Mouse (Mus musculus) R1 (cell line): ENCODE results near the gene Gm45618.
A peak's percentile ranks its signal among the peaks of the same experiment; 100 is the strongest.

Experiments
- DNase-seq: peaks from one replicate; pipeline ENCODE4 v3.0.0-alpha.2; 2018; ENCODE audit warnings: low read depth, low spot score

Gene Gm45618

DNA sequence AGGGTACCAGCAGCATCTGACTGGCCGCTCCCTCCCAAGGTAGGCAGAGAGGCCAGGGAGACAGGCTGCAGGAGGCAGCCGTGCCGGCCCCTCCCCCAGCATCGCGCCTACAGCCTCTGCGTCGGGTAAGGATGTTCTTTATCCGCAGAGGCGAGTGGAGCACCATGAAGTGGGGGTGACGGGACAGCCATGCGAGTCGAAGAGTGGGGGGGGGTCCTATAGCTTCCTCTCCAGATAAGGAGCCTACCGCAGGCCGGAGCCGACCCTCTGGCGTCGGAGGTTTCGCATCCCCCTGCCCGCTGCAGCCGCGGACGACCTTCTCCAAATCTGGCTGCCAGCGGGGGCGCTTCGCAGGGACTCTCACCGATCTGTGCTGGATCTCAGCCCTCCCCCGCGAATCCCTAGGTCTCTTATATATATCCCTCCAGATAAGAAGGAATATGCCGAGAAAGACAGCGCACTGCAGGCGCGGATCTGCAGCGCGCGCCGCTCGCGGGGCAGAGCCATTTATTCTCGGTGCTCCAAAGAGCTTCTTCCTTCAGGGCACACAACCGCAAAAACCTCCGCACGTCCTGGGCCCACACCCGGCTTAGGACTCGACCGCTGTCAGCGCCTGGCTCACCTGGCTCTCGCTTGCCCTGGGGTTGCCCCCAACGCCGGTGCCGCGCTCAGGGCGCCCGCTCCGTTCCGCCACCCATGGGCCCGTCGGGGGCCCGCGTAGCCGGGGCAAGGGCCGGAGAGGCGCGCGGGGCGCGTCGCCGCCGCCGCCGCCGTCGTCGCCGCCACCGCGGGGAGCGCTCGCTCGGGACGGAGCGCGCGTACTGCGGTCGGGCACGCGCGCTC, 26.0 kb downstream of the Gm45618 start:
- peak; percentile 58 for DNase-seq

DNA sequence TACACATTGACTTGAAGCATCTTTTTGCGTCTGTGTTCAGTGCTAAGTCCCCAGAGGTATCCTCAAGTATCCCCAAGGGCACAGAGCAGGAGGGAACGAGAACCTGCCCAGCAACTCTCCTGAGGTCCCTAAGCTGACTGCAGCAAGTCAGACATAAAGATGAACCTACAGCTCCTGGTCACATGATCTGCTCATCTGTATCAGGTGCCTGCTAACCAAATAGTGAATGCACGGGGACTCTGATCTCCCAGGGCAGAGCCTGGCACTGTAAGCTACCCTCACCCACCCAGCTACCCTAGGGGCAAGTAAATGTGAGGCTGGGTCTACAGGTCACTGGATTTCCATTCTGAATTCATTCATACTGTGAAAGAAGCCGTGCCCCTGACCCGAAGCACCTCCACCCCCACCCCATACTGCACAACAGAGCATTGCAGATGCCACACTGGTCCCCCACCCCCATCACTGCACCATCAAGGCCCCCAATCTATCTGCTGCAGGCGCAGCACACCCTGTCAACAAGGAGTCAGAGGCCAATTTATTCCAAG, 26.8 kb downstream of the Gm45618 start:
- no peak for DNase-seq

DNA sequence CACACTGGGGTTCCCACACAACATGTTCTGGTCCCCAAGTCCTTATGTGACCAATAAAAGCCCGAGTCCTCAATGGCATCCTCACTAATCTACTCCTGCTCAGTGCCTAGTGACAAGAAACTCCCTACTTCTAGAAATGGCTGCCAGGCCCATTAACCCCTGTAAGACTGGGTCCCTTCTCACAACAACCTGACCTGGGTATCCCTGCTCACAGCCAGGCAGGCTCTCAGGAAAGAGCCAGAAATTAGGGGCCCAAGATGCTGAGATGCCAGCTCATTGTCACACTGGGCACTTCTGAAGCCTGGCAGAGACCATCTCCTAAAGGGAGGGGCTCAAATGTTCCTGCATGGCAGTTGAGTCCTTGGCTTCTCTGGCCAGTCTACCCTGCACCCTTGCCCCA, 27.5 kb downstream of the Gm45618 start:
- DNase-seq: no peak

DNA sequence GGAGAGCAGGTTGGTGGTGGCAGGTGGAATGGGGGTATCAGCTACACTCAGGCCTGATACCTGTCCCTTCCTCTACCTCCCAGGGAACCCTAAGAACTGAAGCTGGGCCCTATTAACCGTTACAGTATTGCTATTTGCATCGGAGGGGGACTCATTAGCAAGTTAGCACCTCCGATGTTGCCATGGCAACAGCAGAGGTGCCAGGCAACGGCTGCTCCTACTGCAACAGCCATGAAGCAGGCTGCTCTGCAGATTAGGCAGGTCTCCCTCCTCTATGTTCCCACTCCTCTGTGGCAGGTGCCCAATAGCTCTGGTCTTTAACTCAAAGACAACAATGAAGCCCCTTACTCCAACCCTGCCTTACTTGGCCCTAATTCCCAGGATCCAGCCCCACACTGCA, 28.7 kb downstream of the Gm45618 start:
- DNase-seq: peak; percentile 59

DNA sequence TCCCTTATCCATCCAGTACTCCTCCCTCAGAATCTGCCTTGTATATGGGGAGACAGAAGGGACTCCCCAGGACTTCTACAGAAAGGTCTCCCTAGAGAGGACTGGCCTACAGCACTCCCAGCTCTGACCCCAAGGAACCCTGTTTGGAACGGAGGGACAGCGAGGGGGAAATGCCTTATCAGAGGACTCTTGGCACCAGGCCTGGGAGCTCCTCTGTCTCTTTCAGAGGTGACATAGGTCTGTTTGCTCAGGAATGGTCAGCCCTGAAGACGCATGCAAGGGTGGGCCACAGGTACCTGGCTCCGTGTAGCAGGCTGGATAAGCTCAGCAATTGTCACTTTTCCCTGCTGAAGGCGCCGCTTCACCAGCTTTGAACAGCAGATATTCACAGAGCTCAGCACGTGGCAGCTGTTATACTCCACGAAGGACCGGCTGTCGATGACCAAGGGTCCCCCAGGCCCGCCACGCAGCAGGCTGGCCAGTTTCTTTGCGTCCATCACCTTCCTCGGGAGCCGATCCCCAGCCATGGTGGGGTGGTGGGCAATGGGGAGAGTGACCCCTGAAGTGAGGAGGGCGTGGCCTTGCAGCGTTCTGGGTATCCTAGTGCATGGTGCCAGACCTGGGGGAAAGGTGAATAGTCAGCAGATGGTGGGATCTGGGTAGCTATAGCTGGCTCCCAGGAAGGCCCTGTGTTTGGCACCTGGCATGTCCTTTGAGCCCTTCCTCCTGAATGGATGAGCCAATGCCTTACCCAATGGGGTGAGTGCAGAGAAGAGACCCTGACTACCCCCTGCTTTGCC, 30.7 kb downstream of the Gm45618 start:
- no peak for DNase-seq

DNA sequence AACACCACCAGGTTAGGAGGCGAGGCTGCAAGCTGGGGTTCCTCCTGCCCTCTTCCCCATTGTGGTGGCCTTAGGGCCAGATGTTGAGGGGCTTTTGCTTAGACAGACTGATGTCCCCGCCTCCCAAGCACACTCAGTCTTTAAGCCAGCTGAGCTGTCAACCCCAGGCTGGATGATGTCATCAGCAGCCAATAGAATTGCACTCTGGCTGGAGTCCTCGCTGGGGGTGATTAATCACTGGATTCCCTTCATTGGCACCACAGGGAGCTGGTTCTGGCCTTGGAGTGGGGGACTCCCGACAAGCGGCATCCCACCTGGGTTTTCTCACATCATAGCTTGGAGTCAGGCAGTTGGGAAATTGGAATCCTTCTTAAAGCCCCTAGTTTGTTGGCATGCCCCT, 31.6 kb downstream of the Gm45618 start:
- DNase-seq: no peak

DNA sequence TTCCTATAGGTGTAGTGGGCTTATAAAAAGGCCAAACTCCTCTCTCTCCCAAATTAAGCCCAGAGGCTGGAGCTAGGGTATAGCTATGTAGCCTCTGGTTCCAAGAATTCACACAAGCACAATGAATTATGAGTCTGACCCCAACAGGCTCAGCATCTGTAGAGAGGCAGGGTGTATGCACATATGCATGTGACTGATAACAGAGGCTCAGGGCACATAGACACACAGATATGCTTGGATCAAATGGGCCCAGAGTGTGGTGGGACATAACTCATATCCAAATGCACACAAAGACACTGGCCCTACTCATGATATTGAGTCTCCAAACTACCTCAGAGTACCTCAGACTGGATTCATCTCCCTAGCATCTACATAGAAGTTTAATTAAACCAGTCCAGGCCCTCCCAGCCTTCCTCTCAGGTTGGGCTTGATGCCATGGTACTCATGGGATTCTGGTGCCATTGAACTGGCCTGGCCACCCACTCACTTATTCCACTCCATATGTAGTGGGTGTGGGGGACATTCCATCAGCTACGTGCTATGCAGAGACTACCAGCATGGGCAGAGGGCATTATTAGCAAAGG, 33.4 kb downstream of the Gm45618 start:
- no peak for DNase-seq

DNA sequence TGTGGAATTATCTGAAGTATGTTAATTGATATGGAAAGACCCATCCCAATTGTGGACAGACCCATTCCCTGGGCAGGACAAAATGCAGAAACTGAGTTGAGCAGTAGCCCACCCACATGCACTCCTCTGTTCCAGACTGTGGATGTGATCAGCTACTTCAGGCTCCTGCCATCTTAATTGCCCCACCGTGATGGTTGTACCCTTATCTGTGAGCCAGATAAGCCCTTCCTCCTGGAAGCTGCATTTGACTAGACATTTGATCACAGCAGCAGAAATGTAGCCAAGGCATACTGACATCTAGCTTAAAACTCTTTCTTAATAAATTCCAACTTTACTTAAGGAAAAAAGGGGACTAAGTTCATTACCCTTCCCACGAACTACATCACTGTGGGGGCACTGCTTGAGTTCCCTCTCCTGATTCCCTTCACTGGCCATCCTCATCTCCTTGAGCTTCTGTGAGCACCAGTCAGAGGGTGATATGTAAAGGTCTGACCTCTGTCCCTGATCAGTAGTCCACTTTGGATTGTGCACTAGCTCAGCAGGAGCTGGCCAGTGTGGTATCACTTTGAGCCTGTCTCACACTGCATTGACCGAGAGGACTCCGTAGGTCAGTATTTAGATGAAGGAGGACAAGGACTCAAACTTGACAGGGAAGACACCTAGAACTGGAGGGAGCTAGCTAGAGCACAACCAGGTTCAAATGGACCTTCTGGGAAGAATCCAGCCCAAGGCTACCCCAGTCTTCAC, 34.2 kb downstream of the Gm45618 start:
- no peak for DNase-seq

DNA sequence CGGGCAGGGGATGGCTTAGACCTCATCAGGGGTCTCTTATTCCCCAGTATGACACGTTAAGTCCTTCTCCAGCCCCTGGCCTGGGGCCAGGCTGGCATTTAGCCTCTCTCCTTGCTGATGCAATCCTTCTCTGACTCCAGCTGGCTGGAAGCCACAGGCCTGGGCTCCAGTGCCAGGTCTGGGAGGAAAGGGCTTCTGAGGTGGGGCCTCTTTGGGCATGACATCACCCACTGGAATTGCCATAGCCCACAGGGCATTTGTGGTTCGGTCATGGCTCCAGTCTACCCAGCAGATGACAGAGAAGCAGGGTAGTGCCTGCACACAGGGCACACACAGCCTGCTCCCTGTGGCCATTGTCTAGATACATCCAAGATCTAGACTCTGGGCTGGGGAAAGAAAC, 35.7 kb downstream of the Gm45618 start:
- DNase-seq: no peak

DNA sequence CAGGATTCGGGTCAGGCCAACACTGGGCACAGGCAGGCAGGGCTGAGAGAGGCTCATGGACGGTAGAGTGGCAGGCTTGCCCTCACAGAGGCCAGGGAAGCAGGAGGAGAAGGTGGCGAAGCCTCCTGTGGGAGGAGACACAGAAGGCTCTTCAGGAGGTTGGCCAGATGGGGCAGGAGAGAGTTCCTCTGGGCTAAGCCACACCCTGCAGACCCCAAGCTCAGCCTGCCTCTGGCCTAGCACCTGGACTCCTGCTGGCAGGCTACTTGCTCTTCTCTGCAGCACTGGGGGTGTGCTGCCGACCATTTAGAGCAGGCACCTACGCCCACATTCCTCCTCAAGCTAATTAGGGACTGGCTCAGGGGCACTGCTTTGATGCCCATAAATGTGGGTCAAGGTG, 36.1 kb downstream of the Gm45618 start:
- peak; percentile 33 for DNase-seq

DNA sequence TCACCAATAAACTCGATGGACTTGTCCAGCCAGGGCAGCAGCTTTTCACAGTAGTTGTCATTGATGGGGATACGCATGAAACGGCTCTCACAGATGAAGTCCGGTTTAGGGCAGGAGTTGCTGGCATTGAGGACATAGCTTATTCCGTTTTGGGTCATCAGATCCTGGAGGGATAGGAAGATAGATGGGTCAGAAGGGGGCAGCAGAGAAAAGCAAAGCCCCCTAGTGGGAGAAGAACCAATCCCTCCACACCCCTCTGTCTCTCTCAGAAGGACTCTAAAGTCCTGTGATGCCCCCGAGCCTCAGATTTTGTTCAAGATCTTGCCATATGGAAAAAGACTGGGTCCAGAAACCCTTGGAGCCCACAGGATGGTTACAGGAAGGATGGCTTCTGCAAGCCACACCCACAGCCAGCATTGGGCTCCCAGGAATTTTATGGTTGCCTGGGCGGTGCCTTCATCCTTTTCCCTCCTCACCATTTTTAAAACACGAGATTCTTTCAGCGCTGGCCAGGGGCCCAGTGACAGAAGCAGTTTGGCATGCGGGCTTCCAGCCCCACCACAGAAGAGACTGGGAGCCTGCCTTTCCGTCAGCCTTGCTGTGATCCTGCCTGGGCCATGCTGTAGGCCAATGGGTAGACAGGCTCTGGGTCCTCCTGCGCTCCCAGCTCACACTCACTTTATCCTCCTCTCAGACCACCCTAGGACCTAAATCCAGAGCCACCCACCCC, 36.8 kb downstream of the Gm45618 start:
- no peak for DNase-seq

DNA sequence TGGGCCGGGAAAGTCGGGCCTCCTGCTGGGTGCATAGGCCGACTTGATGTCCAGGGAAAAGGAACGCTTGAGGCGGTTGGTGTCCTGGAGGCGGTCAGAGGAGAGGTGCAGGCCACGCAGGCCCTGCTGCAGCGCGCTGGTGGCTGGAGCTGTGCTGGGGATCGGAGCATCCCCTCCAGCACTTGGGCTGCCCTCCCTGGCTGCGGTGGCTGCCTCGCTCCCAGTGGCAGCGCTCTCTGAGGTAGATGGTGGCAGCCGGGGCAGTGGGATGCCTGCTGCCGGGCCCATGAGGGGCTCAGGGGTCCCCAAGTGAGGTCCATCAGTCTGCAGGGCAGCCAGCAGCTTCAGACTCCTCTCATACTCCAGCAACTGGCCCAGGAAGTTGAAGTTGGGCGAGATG, 37.9 kb downstream of the Gm45618 start:
- DNase-seq: peak; percentile 7

DNA sequence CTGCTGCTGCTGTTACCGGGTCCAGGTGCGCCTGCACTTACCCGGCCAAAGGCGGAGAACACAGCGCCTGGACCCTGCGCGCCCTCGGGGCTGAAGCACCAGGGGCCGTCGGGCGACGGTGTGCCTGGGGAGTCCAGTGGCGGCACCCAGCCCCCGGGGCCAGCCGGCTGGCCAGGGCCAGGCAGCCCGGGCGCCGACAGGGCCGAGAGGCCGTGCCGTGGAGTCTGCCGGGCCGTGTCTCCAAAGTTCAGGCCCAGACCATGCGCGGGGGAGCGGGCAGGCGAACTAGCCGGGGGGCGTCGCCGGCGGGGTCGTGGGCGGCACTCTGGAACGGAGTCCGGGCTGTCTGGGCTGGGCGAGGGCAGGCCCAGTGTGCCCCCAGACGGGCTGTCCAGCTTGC, 38.4 kb downstream of the Gm45618 start:
- peak; percentile 22 for DNase-seq

DNA sequence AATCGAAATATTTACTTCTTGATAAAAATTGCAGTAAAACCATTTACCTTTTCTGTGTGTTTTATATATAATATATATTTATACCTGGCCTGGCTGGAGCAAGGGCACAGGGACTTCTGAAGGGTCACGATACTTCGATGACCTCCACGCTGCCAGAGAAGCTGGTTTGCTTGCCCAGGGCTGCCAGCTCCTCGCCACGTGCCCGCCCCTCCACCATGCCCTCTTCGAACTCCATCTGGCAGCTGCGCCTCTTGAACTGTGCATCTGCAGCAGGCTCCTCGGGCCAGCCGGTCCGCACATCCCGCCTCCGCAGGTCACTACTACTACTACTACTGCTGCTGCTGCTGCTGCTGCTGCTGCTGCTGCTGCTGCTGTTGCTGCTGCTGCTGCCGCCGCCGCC, 38.8 kb downstream of the Gm45618 start:
- DNase-seq: peak; percentile 5

DNA sequence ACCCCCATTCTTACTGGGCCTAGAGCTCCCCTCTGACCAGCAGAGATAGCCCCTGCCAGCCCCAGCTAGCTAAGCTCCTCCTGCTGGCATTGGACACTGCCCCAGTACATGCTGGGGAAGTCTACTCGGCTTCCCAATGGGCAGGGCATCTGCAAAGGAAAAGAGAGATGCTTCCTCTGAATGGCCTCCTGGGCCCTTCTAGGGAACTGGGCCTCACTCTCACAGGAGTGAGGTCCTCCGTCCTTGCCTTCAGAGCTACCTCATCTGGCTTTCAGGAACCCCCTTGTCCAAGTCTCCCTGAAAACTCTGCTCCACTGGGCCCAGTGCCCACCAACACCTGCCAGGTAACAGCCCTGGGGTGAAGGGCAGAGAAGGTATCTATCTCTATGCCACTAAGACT, 39.7 kb downstream of the Gm45618 start:
- no peak for DNase-seq

DNA sequence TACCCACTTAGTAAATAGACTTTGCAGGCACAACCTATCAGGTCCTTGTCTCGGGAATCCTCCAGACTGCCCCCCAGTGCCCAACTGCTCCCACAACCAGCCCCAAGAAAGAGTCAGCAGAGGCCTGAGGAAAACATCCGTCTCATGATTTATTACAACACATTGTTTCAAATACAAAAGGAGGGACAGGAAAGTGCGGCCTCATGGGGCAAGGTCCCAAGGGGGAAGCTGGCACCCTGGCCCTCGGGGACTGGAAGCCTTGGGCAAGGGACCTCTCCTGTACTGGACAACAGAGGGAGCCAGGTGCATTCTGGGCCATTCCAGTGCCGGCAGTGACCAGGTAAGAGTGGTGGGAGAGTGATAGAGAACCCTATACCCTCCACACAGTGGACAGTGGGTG, 41.2 kb downstream of the Gm45618 start:
- no peak for DNase-seq

DNA sequence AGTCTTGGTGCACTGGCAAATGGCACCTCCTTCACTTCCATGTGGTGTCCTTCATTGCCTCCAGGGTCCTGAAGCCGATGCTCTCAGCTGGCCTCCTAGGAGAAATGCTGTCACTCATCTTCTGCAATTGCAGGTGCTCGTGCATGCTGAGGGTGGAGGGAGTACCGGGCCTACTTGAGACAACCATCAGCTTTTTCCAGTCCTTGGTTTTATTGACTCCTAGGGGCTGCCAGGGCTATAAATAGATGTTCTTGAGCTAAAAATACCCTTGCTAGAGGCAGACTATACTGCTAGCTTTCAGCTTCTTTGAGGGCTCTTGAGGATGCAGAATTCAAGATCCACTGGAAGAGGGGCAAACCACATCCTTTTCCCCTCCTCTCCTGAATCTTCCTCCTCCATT, 43.4 kb downstream of the Gm45618 start:
- DNase-seq: no peak

DNA sequence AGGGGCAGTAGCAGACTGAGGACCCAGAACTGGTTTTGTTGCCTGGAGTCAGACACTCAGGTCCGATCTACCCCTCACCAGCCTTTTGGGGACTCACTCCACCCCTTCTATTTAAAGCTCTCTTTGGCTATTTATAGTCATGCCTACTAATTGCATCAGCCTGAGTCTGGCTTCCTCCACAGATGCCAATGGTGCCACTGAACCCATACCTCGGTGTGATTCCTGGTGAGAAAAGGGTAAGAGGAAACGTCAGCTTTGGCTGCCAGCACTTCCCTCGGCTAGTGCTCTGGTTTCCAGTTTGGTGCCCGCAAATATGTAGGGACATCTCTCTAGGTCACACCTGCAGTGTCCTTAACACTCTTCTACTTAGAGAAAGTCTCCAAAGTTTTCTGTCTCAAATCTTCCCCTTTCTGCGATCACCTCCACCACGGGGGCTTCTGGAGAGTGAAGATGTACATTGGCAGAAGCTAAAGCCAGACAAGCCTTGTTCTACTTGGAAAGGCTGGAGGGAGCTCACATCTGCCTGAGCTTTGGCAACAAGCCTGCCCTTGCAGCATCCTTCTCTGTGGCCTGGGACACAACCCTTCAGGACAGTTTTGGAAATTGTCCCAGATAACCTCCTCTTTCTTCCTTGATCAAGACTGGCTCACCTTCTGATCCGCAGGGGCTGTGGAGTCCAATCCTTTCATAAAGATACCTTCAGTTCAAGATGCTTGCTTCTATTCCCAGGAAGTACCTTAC, 46.2 kb downstream of the Gm45618 start:
- no peak for DNase-seq

DNA sequence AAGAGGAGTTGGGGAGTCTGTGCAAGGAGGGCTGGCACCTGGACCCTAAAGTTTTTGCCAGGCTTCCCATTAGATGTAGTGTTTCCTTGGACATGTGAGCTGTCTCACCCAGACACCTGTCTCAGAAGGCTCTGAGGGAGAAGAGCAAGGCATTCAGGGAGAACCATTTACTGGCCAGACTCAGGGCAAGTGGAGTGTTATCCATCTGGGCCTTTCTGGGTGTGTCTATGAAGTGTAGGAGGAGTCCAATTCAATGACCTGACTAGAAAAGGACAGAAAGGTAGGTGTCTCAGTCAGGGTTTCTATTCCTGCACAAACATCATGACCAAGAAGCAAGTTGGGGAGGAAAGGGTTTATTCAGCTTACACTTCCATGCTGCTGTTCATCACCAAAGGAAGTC, 48.8 kb downstream of the Gm45618 start:
- DNase-seq: no peak

DNA sequence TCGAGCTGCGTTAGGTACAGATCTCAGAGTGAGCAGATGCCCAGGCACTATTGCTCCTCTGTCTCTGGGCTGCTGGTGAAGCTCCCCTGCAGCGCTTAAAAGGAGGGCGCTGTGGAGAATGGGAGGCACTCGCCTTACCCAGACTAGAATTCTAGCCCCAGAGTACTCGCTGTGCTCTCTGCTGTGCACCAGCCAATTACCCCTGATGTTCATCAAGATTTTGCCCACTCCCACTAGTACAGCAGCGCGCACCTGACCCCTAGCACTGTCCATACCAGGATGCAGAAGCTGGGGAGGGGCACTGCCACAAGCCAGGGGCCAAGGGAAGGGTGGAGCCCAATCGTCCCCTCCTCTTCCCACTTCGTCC, 49.3 kb downstream of the Gm45618 start:
- no peak for DNase-seq
